Mouse (Mus musculus) forebrain, embryonic 13.5 days (tissue): ENCODE results near the gene Olfr25. TPM values are rescaled to one million over a fixed set of nuclear protein-coding genes. Genes with fewer than 3 reads are reported as not detected.

Experiments used
- ATAC-seq: fragments of 200-750 bp; cut with Nextera tagmentation; 2 replicates; pipeline ENCODE4 v1.8.0; 2017
- H3K27ac ChIP-seq: fragments of 300-500 bp; sonication (generic); 2 replicates; pipeline ENCODE4 v1.5.1; 2015; ENCODE audit warnings: inconsistent platforms, mild to moderate bottlenecking, moderate library complexity
- H3K27me3 ChIP-seq: fragments of 300-500 bp; sonication (generic); 2 replicates; pipeline ENCODE4 v1.6.1; 2015; ENCODE audit warnings: mild to moderate bottlenecking, inconsistent platforms
- H3K36me3 ChIP-seq: fragments of 300-500 bp; sonication (generic); 2 replicates; pipeline ENCODE4 v1.6.1; 2015; ENCODE audit warnings: mild to moderate bottlenecking, inconsistent platforms; ENCODE audit not compliant: poor library complexity, severe bottlenecking
- H3K4me1 ChIP-seq: fragments of 300-500 bp; sonication (generic); 2 replicates; pipeline ENCODE4 v1.6.1; 2015; ENCODE audit warnings: inconsistent platforms
- H3K4me2 ChIP-seq: fragments of 300-500 bp; sonication (generic); 2 replicates; pipeline ENCODE4 v1.6.1; 2015; ENCODE audit warnings: inconsistent platforms, mild to moderate bottlenecking, moderate library complexity
- H3K4me3 ChIP-seq: fragments of 300-500 bp; sonication (generic); 2 replicates; pipeline ENCODE4 v1.5.1; 2015; ENCODE audit warnings: mild to moderate bottlenecking, inconsistent platforms
- H3K9ac ChIP-seq: fragments of 300-500 bp; sonication (generic); 2 replicates; pipeline ENCODE4 v1.6.1; 2015; ENCODE audit warnings: mild to moderate bottlenecking, inconsistent platforms
- H3K9me3 ChIP-seq: fragments of 300-500 bp; sonication (generic); replicated peaks from 2 replicates; pipeline ENCODE4 v1.6.1; 2016; ENCODE audit warnings: inconsistent platforms
- WGBS: fragments of 180-500 bp; shearing (Covaris S2); methylation state at CpG from one replicate; pipeline ENCODE4 v1.1.7; 2015; 5-methylcytosine and 5-hydroxymethylcytosine counted together
- polyA plus RNA-seq: library from polyadenylated mRNA; unstranded; fragments of >200 nt; fragmentation: Nextera tagmentation; extraction: Ambion mirVana; gene quantifications from 2 replicates; pipeline ENCODE4 v1.2.1, GENCODE M21; 2015

Gene Olfr25
- not detected in 2 replicates for polyA plus RNA-seq

DNA sequence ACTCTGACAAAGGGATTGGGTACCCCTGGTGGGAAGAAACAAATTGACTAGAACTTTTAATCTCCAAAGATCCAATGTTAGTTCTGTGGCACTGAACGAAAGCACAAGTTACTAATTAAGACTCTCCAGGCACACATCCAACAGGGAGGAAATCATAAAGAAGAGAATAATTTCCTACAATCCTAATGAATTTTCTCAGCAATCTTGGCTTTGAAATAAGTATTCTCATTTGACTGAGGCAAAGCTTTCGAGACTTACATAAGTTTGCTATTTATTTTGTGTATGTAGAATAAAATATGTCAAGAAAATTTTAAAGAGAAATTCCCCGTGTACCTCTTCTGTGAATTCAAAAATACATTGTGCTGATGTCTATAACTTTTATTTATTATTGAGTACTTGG lies at the start of gene Olfr25:
Gene Olfr25 (plus strand): TSS at position 301 of the 400 bp plus-strand sequence.
- H3K4me1 ChIP-seq, result no peaks in the 10 kb centered on the region
- H3K9ac ChIP-seq, result no peak within 1 kb of the TSS
- H3K36me3 ChIP-seq, result no peaks in the 10 kb centered on the region
- H3K9me3 ChIP-seq, result no peaks in the 10 kb centered on the region
- 66% methylated on average over 3 of the region's 3 CpGs for WGBS
- no peak within 1 kb of the TSS for H3K27ac ChIP-seq
- H3K27me3 ChIP-seq, result no peaks in the 10 kb centered on the region
- ATAC-seq, result no peak
- H3K4me2 ChIP-seq, result no peak within 1 kb of the TSS
- no peak within 1 kb of the TSS for H3K4me3 ChIP-seq

GRCm38 (mm10) chr9:38290807-38291206 lies 38.1 kb upstream of the Olfr25 start, which contains the start of gene Olfr896-ps1:
Gene Olfr896-ps1 (plus strand): TSS chr9:38291107.
- H3K27me3 ChIP-seq, result no peaks in the 10 kb centered on the region
- no peak within 1 kb of the TSS for H3K4me3 ChIP-seq
- no peaks in the 10 kb centered on the region for H3K36me3 ChIP-seq
- H3K4me2 ChIP-seq, result no peak within 1 kb of the TSS
- H3K9me3 ChIP-seq, result no peaks in the 10 kb centered on the region
- WGBS, result 92% methylated on average over 1 of the region's 1 CpGs
- no peak within 1 kb of the TSS for H3K9ac ChIP-seq
- no peak within 1 kb of the TSS for H3K27ac ChIP-seq
- H3K4me1 ChIP-seq, result no peaks in the 10 kb centered on the region
- ATAC-seq, result no peak

- no peak within 1 kb of the TSS for H3K9ac ChIP-seq
- 96% methylated on average over 4 of the region's 4 CpGs for WGBS
- H3K27me3 ChIP-seq, result no peaks in the 10 kb centered on the region
- H3K4me3 ChIP-seq, result no peak within 1 kb of the TSS
- no peaks in the 10 kb centered on the region for H3K4me1 ChIP-seq
- H3K9me3 ChIP-seq, result no peaks in the 10 kb centered on the region
- no peak within 1 kb of the TSS for H3K27ac ChIP-seq
- no peak within 1 kb of the TSS for H3K4me2 ChIP-seq
- no peak for ATAC-seq
- no peaks in the 10 kb centered on the region for H3K36me3 ChIP-seq
Observed at GRCm38 (mm10) chr9:38348111-38348510, 19.3 kb downstream of the Olfr25 start, which contains the start of gene Olfr898. Gene Olfr898 (plus strand): TSS chr9:38348411.

- no peak within 1 kb of the TSS for H3K9ac ChIP-seq
- no peaks in the 10 kb centered on the region for H3K9me3 ChIP-seq
- H3K4me1 ChIP-seq, result no peaks in the 10 kb centered on the region
- H3K27ac ChIP-seq, result no peak within 1 kb of the TSS
- no peaks in the 10 kb centered on the region for H3K27me3 ChIP-seq
- 83% methylated on average over 2 of the region's 2 CpGs for WGBS
- no peaks in the 10 kb centered on the region for H3K36me3 ChIP-seq
- H3K4me2 ChIP-seq, result no peak within 1 kb of the TSS
- H3K4me3 ChIP-seq, result no peak within 1 kb of the TSS
- ATAC-seq, result no peak
Observed at GRCm38 (mm10) chr9:38366596-38366995, 37.7 kb downstream of the Olfr25 start, which contains the start of gene Olfr250. Gene Olfr250 (plus strand): TSS chr9:38366896.

GRCm38 (mm10) chr9:38376786-38377185 lies 47.9 kb downstream of the Olfr25 start, which contains the start of gene Olfr251:
Gene Olfr251 (plus strand): TSS chr9:38377086.
- H3K4me2 ChIP-seq, result no peak within 1 kb of the TSS
- H3K4me1 ChIP-seq, result no peaks in the 10 kb centered on the region
- no peak within 1 kb of the TSS for H3K27ac ChIP-seq
- no peak for ATAC-seq
- H3K4me3 ChIP-seq, result no peak within 1 kb of the TSS
- no peaks in the 10 kb centered on the region for H3K27me3 ChIP-seq
- no peak within 1 kb of the TSS for H3K9ac ChIP-seq
- H3K36me3 ChIP-seq, result no peaks in the 10 kb centered on the region
- H3K9me3 ChIP-seq, result no peaks in the 10 kb centered on the region
- WGBS, result 74% methylated on average over 2 of the region's 2 CpGs

Other genes starting within 250 kb of the Olfr25 start
- gene Olfr887, start 245.0 kb upstream of the Olfr25 start, polyA plus RNA-seq, result not detected in 2 replicates
- not detected in 2 replicates for gene Olfr888, start 220.9 kb upstream of the Olfr25 start, polyA plus RNA-seq
- gene Olfr889, start 213.9 kb upstream of the Olfr25 start, polyA plus RNA-seq, result 0.05 and 0.08 TPM in 2 replicates
- gene Olfr890, start 186.5 kb upstream of the Olfr25 start, polyA plus RNA-seq, result not detected in 2 replicates
- gene Olfr891, start 148.2 kb upstream of the Olfr25 start, polyA plus RNA-seq, result not detected in 2 replicates
- gene Olfr893, start 120.7 kb upstream of the Olfr25 start, polyA plus RNA-seq, result not detected in 2 replicates
- gene Olfr894, start 111.0 kb upstream of the Olfr25 start, polyA plus RNA-seq, result not detected in 2 replicates
- not detected in 2 replicates for gene Olfr143, start 76.3 kb upstream of the Olfr25 start, polyA plus RNA-seq
- gene Olfr895, start 61.2 kb upstream of the Olfr25 start, polyA plus RNA-seq, result not detected in 2 replicates
- gene Olfr896-ps1, start 38.0 kb upstream of the Olfr25 start, polyA plus RNA-seq, result not detected in 2 replicates
- gene Olfr898, start 19.4 kb downstream of the Olfr25 start, polyA plus RNA-seq, result not detected in 2 replicates
- gene Olfr250, start 37.8 kb downstream of the Olfr25 start, polyA plus RNA-seq, result not detected in 2 replicates
- not detected in 2 replicates for gene Olfr251, start 48.0 kb downstream of the Olfr25 start, polyA plus RNA-seq
- gene Olfr147, start 72.6 kb downstream of the Olfr25 start, polyA plus RNA-seq, result not detected in 2 replicates
- gene Olfr901, start 100.4 kb downstream of the Olfr25 start, polyA plus RNA-seq, result not detected in 2 replicates
- not detected in 2 replicates for gene Olfr902, start 118.6 kb downstream of the Olfr25 start, polyA plus RNA-seq
- gene Olfr904, start 134.1 kb downstream of the Olfr25 start, polyA plus RNA-seq, result not detected in 2 replicates
- gene Olfr905, start 142.0 kb downstream of the Olfr25 start, polyA plus RNA-seq, result not detected in 2 replicates
- not detected in 2 replicates for gene Olfr906, start 158.0 kb downstream of the Olfr25 start, polyA plus RNA-seq
- not detected in 2 replicates for gene Olfr907, start 166.7 kb downstream of the Olfr25 start, polyA plus RNA-seq
- not detected in 2 replicates for gene Olfr911-ps1, start 192.5 kb downstream of the Olfr25 start, polyA plus RNA-seq
- not detected in 2 replicates for gene Olfr910, start 208.8 kb downstream of the Olfr25 start, polyA plus RNA-seq